Mouse (Mus musculus) kidney, postnatal 36 days (tissue): ENCODE measurements around the gene Hist1h4j.
A peak's percentile ranks its signal among the peaks of the same experiment; 100 is the strongest.
"Not testable (repeated sequence)": the region's sequence is repeated elsewhere in the genome, so short reads cannot be mapped to it uniquely, and the experiment has no call there.

Experiments
- DNase-seq, 2 experiments: peaks; one replicate each; pipeline ENCODE4 v3.0.0; 2021 to 2022; ENCODE audit warnings: mixed read lengths in 2 of 2

Hist1h4j gene

GRCm38 (mm10) chr13:21734906-21735767 is at the start of gene Hist1h4j:
Hist1h4j (plus strand) TSS chr13:21735064.
- peak; percentile 50 to 75 for DNase-seq

- DNase-seq = no peak
These were observed 37.1 kb upstream of the Hist1h4j start, which contains the start of gene Olfr1359 for GRCm38 (mm10) chr13:21697811-21698210. Olfr1359 (plus strand) TSS chr13:21698111.

GRCm38 (mm10) chr13:21706669-21707068 is 28.2 kb upstream of the Hist1h4j start:
- DNase-seq = no peak

GRCm38 (mm10) chr13:21710031-21710711 is 24.7 kb upstream of the Hist1h4j start:
- DNase-seq = peak; percentile 87 to 93

GRCm38 (mm10) chr13:21710821-21711525 is 23.9 kb upstream of the Hist1h4j start:
- DNase-seq = peak; percentile 68 to 81

- DNase-seq = no peak
These were observed 23.2 kb upstream of the Hist1h4j start for GRCm38 (mm10) chr13:21711698-21712097.

- DNase-seq = peak; percentile 62 to 75
These were observed 20.1 kb upstream of the Hist1h4j start for GRCm38 (mm10) chr13:21714725-21715124.

GRCm38 (mm10) chr13:21715131-21715863 is 19.6 kb upstream of the Hist1h4j start:
- DNase-seq = no peak

GRCm38 (mm10) chr13:21715864-21716539 is 18.9 kb upstream of the Hist1h4j start, which contains the start of the genes Hist1h2bl and Hist1h2ai:
Hist1h2bl (minus strand) TSS chr13:21716143.
Hist1h2ai (plus strand) TSS chr13:21716422.
- peak; percentile 60 to 87 for DNase-seq

- DNase-seq = not testable (repeated sequence)
These were observed 18.1 kb upstream of the Hist1h4j start for GRCm38 (mm10) chr13:21716540-21717391.

GRCm38 (mm10) chr13:21717397-21718357 is 17.2 kb upstream of the Hist1h4j start, which contains the start of gene Hist1h3h:
Hist1h3h (plus strand) TSS chr13:21717659.
- DNase-seq = peak; percentile 74 to 78

- no peak for DNase-seq
These were observed 16.3 kb upstream of the Hist1h4j start for GRCm38 (mm10) chr13:21718381-21719080.

- DNase-seq = not testable (repeated sequence)
These were observed 13.6 kb upstream of the Hist1h4j start for GRCm38 (mm10) chr13:21721107-21721756.

GRCm38 (mm10) chr13:21721757-21722372 is 13.0 kb upstream of the Hist1h4j start, which contains the start of gene Hist1h2bm:
Hist1h2bm (plus strand) TSS chr13:21722044.
- DNase-seq = peak; percentile 37 to 76

- DNase-seq = no peak
These were observed 12.4 kb upstream of the Hist1h4j start for GRCm38 (mm10) chr13:21722373-21722925.

- no peak for DNase-seq
These were observed 11.6 kb upstream of the Hist1h4j start for GRCm38 (mm10) chr13:21722993-21723836.
